Mouse (Mus musculus) liver, embryonic 12.5 days (tissue): Measurements from ENCODE around the gene Gtf3c2. TPM values are rescaled to one million over a fixed set of nuclear protein-coding genes. Genes with fewer than 3 reads are reported as not detected.
"Not testable (repeated sequence)": the region's sequence is repeated elsewhere in the genome, so short reads cannot be mapped to it uniquely, and the experiment has no call there.

Source experiments
- ATAC-seq: fragments of 200-750 bp; cut with Nextera tagmentation; 2 replicates; pipeline ENCODE4 v1.8.0; 2017; ENCODE audit warnings: moderate number of reproducible peaks, mild to moderate bottlenecking, moderate library complexity
- H3K27ac ChIP-seq: fragments of 300-500 bp; sonication (generic); 2 replicates; pipeline ENCODE4 v1.5.1; 2016; ENCODE audit warnings: mild to moderate bottlenecking
- H3K27me3 ChIP-seq: fragments of 300-500 bp; sonication (generic); replicated peaks from 2 replicates; pipeline ENCODE4 v1.6.1; 2016; ENCODE audit warnings: mild to moderate bottlenecking, moderate library complexity
- H3K36me3 ChIP-seq: fragments of 300-500 bp; sonication (generic); 2 replicates; pipeline ENCODE4 v1.6.1; 2016; ENCODE audit warnings: mild to moderate bottlenecking, moderate library complexity
- H3K4me1 ChIP-seq: fragments of 300-500 bp; sonication (generic); 2 replicates; pipeline ENCODE4 v1.6.1; 2016
- H3K4me2 ChIP-seq: fragments of 300-500 bp; sonication (generic); 2 replicates; pipeline ENCODE4 v1.6.1; 2016; ENCODE audit warnings: mild to moderate bottlenecking, moderate library complexity
- H3K4me3 ChIP-seq: fragments of 300-500 bp; sonication (generic); 2 replicates; pipeline ENCODE4 v1.5.1; 2016; ENCODE audit warnings: mild to moderate bottlenecking, moderate library complexity
- H3K9ac ChIP-seq: fragments of 300-500 bp; sonication (generic); 2 replicates; pipeline ENCODE4 v1.6.1; 2016; ENCODE audit warnings: mild to moderate bottlenecking, moderate library complexity
- H3K9me3 ChIP-seq: fragments of 300-500 bp; sonication (generic); replicated peaks from 2 replicates; pipeline ENCODE4 v1.6.1; 2016; ENCODE audit warnings: mild to moderate bottlenecking, moderate library complexity
- WGBS: fragments of 180-500 bp; shearing (Covaris S2); methylation state at CpG from one replicate; pipeline ENCODE4 v1.1.7; 2016; ENCODE audit not compliant: insufficient replicate concordance; 5-methylcytosine and 5-hydroxymethylcytosine counted together
- polyA plus RNA-seq: library from polyadenylated mRNA; unstranded; fragments of >200 nt; fragmentation: Nextera tagmentation; extraction: Ambion mirVana; gene quantifications from 2 replicates; pipeline ENCODE4 v1.2.1, GENCODE M21; 2016

Gene Gtf3c2
- polyA plus RNA-seq = 51.5 and 53.1 TPM in 2 replicates

DNA sequence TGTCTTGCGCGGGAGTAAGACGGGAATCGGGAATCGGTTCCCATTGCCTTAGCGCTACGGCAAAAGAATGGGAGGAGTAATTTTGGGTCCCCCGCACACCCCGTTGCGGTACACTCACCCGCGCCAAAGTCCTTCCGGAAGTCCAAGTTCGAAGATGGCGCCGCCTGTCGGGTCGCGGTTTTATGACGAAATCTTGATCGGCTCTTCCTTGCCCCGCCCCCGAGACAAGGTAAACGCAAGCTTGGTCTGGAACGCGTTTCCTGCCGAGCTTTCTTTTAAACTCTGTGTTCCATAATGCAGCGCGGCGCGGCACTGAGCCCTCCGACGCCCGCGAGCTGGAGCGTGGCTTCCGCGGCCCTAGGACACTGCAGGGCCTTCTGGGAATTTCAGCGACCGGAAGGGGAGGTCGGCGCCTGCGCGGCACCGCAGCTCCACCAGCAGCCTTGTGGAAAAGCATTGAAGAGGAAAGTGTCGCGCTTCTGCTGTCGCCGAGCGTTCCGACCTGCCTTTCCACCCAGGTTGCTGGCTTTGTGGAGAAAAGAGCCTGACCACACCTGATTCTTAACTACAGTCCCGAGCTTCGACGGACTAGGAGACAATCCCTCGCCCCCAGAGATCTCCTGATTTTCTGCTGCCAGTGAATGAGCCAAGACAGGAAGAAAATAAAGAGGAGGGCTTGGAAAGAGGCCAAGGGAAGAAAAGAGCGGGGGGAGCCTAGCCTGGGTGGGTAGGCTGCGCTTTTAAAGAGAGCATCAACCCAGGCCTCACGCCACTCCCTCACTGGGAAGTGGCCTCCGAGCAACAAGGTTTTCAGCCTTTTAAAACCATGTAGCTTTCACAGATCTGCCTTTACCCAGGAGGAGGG is at the start of gene Gtf3c2, which contains the start of gene Gm29609:
Gene Gtf3c2, minus strand, starts transcription at position 379 of the 865 bp plus-strand sequence.
Gene Gm29609, minus strand, starts transcription at position 146 of the 865 bp plus-strand sequence.
- Histone ChIP-seq H3K36me3 (peaks cover 25% of the 10 kb centered on the region), H3K4me3 (peak within 1 kb of the TSS; percentile 83), H3K4me2 (peak within 1 kb of the TSS; percentile 80), H3K27me3 (no peaks in the 10 kb centered on the region), H3K4me1 (peaks cover 70% of the 10 kb centered on the region), H3K9me3 (no peaks in the 10 kb centered on the region), H3K27ac (peak within 1 kb of the TSS; percentile 97), H3K9ac (peak within 1 kb of the TSS; percentile 85)
- ATAC-seq = peak; percentile 89
- 1% methylated on average over 59 of the region's 59 CpGs for WGBS

DNA sequence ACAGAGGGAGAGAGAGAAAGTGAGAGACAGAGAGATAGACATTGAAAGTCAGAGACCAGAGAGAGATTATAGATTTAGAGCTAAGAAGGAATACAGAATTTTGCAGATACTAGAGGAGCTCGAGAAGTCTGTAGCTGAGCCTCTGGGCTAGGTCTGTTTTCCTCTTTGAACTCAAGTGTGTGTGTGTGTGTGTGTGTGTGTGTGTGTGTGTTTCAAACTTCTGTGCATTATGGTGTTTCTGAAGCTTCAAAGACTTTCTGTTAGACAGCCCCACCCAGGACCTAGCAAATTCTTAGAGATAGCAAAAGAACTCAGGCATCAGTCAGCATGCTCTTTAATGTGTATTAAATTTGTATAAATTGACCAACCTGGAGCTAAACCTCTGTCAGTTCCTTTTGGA is 46.7 kb upstream of the Gtf3c2 start:
- Histone ChIP-seq H3K9ac (no peak overlapping the region), H3K9me3 (no peaks in the 10 kb centered on the region), H3K36me3 (no peaks in the 10 kb centered on the region), H3K27ac (no peak overlapping the region), H3K27me3 (no peaks in the 10 kb centered on the region), H3K4me3 (no peak overlapping the region), H3K4me1 (peaks cover 2% of the 10 kb centered on the region; the same call in 1 of the 2 replicates), H3K4me2 (no peak overlapping the region)
- ATAC-seq = no peak
- 61% methylated on average over 1 of the region's 1 CpGs for WGBS

DNA sequence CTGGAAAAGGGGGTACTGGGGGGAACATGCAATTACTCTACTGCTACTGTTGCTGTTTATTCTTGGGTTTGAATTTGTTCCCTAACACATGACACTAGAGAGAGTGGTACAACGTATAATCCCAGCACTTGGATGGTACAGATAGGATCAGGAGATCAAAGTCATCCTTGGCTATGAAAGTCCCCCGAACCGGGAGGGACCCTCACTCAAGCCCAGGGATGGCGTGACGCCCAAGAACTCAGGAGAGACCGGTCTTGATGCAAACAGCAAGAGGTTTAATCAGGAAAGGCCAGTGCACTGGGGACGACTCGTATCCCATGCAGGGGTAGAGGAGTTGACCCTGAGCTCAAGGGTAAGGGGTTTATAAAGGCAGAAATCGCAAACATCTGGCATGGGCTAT is 42.8 kb upstream of the Gtf3c2 start:
- no peak for ATAC-seq
- WGBS = 87% methylated on average over 9 of the region's 9 CpGs

DNA sequence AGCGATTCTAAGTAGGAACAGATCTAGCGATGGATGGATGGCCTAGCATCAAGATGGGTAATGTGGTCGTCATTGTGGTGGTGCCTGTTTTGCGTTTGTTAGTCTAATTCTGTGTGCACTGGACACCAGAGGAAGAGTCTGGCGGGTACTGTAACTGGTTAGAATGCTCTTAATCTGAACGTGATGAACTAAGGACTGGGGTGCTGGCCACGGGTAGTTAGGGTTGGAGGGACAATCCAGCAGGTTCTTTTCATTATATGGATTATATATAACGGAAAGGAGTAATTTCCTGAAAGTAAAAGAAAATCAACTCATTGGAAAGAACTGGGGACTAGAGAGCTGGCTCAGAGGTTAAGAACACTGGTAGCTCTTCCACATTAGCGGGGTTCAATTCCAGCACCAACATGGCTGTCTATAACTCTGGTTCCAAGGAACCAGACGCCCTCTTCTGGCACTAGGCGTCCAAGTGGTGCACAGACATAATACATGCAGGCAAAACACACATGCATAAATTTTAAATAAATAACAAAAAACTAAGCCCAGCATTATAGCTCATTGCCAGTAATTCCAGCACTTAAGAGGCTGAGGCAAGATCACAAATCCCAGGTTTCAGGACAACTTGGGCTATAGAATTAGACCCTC is 41.5 kb upstream of the Gtf3c2 start:
- Histone ChIP-seq H3K27ac (peak overlapping the region; percentile 86), H3K9ac (peak overlapping the region; percentile 99), H3K36me3 (peaks cover 2% of the 10 kb centered on the region), H3K4me3 (peak overlapping the region; percentile 99), H3K4me1 (peaks cover 39% of the 10 kb centered on the region), H3K4me2 (peak overlapping the region; percentile 91), H3K27me3 (no peaks in the 10 kb centered on the region), H3K9me3 (no peaks in the 10 kb centered on the region)
- WGBS = 12% methylated on average over 11 of the region's 11 CpGs
- ATAC-seq = no peak

More for the DNA sequence above, 42.8 kb upstream of the Gtf3c2 start:
- peaks cover 27% of the 10 kb centered on the region for H3K4me1 ChIP-seq
- H3K27ac ChIP-seq = no peak overlapping the region
- no peaks in the 10 kb centered on the region for H3K27me3 ChIP-seq
- no peak overlapping the region for H3K9ac ChIP-seq
- no peaks in the 10 kb centered on the region for H3K36me3 ChIP-seq
- no peak overlapping the region for H3K4me3 ChIP-seq
- H3K9me3 ChIP-seq = no peaks in the 10 kb centered on the region
- H3K4me2 ChIP-seq = no peak overlapping the region

DNA sequence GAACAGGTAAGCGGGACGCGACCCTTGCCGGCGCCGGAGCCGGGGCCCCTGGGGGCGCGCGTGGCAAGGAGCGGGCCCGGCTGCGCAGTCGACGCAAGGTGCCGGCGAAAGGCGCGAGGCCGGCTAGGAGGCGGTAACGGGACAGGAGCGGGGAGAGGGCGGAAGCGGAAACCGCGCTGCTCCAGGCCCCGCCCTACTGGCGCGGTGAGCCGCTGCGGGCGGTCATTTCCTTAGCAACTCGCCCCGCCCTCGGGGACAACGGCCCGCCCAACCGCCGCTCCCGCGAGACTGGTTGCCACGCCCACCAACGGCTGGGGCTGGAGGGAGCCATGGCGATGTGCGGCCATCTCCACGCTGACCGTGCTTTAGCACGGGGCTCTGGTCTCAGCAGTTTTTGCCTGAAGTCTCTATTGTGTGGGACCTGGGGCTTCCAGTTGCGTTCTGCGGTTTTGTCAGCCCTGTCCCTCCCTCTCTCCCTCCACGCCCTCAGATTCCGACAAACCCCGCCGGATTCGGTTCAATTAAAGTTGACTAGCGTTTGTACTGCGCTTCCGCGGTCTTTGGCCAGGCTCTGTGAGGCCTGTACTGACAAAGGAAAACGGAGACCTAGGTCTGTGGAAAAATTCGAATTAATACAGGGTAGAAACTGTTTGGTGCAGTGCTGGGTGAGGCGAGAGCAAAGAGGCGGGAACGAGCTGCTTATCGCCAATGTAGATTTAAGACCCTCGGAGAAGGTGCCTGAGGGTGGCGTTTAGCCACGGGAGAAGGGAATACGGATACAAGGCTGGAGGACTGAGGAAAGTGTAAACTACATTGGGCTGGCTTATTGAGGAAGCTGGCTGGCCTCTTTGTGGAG is 40.7 kb upstream of the Gtf3c2 start, which contains the start of gene Ppm1g:
Gene Ppm1g, minus strand, starts transcription at position 240 of the 856 bp plus-strand sequence.
- peak within 1 kb of the TSS; percentile 99 for H3K9ac ChIP-seq
- ATAC-seq = peak; percentile 93
- H3K4me2 ChIP-seq = peak within 1 kb of the TSS; percentile 91
- H3K27ac ChIP-seq = peak within 1 kb of the TSS; percentile 96
- H3K4me1 ChIP-seq = peaks cover 47% of the 10 kb centered on the region
- H3K4me3 ChIP-seq = peak within 1 kb of the TSS; percentile 99
- H3K36me3 ChIP-seq = peaks cover 8% of the 10 kb centered on the region
- no peaks in the 10 kb centered on the region for H3K27me3 ChIP-seq
- whole genome bisulfite sequencing = under 1% methylated on average over 70 of the region's 70 CpGs
- H3K9me3 ChIP-seq = no peaks in the 10 kb centered on the region

DNA sequence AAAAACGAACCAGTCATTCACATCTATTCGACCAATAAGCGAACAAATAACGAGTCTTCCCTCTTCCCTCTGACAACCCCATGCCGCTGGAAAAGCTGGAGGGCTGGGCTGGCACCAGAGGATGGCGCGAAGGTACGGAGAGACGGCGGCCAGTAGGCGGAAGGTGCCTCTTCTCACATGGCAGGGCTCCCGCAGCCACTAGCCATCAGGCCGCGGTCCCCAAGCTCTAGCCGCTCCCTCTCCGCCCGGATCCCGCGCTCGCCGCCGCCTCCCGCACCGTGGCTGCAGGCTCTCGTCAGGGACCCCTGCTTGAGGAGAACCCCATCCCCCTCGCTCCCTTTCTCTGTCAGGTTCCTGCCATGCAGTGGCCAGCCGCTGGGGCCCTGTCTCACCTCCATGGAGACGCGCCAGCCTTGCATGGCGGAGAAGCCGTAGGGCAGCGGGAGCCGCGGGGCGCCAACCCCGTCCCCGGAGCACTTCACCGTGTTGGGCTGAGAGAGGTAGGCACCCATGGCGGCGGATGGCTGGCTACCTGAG is 40.0 kb upstream of the Gtf3c2 start:
- peaks cover 52% of the 10 kb centered on the region for H3K4me1 ChIP-seq
- H3K36me3 ChIP-seq = peaks cover 10% of the 10 kb centered on the region
- WGBS = under 1% methylated on average over 40 of the region's 40 CpGs

DNA sequence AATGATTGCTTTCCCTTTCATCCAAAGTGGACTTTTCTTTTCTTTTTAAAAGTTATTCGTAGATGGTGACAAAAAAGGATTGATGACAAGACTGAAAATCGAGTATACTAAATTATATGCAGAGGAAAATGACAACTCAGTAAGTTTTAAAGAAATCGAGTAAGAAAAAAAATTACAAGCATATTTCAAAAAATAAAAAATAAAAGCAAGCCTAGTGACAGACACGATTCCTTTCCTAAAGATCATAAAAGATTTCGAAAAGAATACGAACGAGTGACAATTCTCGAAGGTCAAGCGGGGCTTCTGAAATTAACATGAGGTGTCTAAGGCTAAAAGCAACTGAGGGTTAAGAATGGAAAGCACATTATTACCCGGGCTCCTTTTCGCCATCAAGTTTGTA is 39.5 kb upstream of the Gtf3c2 start:
- Histone ChIP-seq H3K9ac (peak overlapping the region; percentile 99), H3K27me3 (no peaks in the 10 kb centered on the region), H3K27ac (peak overlapping the region; percentile 96), H3K4me1 (peaks cover 57% of the 10 kb centered on the region), H3K9me3 (no peaks in the 10 kb centered on the region), H3K4me3 (peak overlapping the region; percentile 99), H3K36me3 (peaks cover 11% of the 10 kb centered on the region), H3K4me2 (peak overlapping the region; percentile 91)
- ATAC-seq = no peak
- WGBS = 1% methylated on average over 11 of the region's 11 CpGs

More for the DNA sequence above, 40.0 kb upstream of the Gtf3c2 start:
- ATAC-seq = peak; percentile 48
- Histone ChIP-seq H3K9ac (peak overlapping the region; percentile 99), H3K27me3 (no peaks in the 10 kb centered on the region), H3K4me3 (peak overlapping the region; percentile 99), H3K9me3 (no peaks in the 10 kb centered on the region), H3K4me2 (peak overlapping the region; percentile 91), H3K27ac (peak overlapping the region; percentile 96)

DNA sequence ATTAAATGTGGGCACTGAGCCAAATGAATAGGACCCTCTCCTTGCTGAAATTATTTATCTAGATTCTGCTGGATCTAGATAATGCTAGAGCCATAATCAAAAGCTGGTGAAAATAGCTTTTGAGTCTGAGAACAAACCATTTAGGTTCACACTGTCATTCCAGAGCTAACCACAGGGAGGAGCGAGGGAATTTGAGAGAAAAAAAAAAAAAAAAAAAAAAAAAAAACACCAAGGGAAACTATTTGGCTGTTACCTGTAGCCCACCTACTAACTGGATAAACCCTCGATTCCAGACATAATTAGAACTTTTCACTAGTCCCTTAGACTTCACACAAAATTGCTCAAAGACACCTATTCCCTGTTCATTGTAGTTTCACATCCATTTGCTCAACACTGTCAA is 39.1 kb upstream of the Gtf3c2 start:
- Histone ChIP-seq H3K27me3 (no peaks in the 10 kb centered on the region), H3K4me1 (peaks cover 61% of the 10 kb centered on the region), H3K4me2 (peak overlapping the region; percentile 91), H3K9ac (peak overlapping the region; percentile 99), H3K9me3 (no peaks in the 10 kb centered on the region), H3K27ac (peak overlapping the region; percentile 96), H3K4me3 (peak overlapping the region; percentile 99), H3K36me3 (peaks cover 15% of the 10 kb centered on the region)
- no peak for ATAC-seq
- WGBS = 2% methylated on average over 2 of the region's 2 CpGs

DNA sequence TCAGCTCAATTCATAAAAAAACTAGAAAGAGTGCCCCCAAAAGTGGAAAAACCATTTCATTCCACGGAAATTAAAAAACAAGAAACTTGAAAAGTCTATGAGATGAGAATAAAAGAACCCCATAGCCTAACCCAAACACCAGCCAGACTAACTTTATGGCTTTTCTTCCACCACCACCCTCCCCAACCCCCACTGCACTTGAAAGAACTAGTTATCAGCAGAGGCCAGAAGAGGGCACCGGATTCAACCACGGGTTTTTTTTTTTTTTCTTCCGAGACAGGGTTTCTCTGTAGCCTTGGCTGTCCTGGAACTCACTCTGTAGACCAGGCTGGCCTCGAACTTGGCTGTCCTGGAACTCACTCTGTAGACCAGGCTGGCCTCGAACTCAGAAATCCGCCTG is 38.4 kb upstream of the Gtf3c2 start:
- peaks cover 61% of the 10 kb centered on the region for H3K4me1 ChIP-seq
- 19% methylated on average over 7 of the region's 7 CpGs for WGBS
- H3K36me3 ChIP-seq = peaks cover 19% of the 10 kb centered on the region
- no peaks in the 10 kb centered on the region for H3K27me3 ChIP-seq
- H3K4me3 ChIP-seq = peak overlapping the region; percentile 99
- no peaks in the 10 kb centered on the region for H3K9me3 ChIP-seq
- H3K4me2 ChIP-seq = peak overlapping the region; percentile 91
- peak overlapping the region; percentile 64 for H3K9ac ChIP-seq
- peak overlapping the region; percentile 96 for H3K27ac ChIP-seq
- ATAC-seq = peak; percentile 55

DNA sequence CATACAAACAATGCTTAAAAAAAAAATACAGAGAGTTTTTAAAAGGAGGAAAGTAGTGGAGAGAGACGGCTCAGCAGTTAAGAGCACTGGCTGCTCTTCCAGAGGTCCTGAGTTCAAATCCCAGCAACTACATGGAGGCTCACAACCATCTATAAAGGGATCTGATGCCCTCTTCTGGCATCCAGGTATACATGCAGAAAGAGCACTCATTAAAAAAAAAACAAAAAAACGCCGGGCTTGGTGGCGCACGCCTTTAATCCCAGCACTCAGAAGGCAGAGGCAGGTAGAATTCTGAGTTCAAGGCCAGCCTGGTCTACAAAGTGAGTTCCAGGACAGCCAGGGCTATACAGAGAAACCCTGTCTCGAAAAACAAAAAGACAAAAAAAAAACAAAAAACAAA is 36.6 kb upstream of the Gtf3c2 start:
- 66% methylated on average over 6 of the region's 6 CpGs for WGBS
- not testable (repeated sequence) for H3K27me3 ChIP-seq, H3K4me3 ChIP-seq, H3K9ac ChIP-seq, ATAC-seq, H3K9me3 ChIP-seq, H3K4me2 ChIP-seq, H3K27ac ChIP-seq
- Histone ChIP-seq H3K36me3 (peaks cover 19% of the 10 kb centered on the region), H3K4me1 (peaks cover 73% of the 10 kb centered on the region)

DNA sequence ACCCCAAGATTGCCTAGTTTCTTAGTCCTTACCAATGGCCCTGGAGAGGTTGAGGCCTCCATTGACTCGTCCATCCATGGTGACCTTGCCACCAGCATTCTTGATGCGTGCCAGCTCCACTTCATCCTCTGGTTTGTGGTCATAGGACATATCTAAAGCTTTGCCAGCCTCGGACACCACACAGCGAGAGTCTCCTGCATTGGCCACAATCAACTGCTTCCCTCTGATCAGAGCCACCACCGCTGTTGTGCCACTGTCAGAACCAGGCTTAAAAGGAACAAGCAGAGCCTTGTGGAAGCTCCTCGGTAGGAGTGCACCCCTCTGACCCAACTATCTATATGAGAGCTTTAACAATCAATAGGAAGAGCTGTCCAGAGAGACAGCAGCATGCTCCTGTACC is 24.5 kb upstream of the Gtf3c2 start:
- WGBS = 86% methylated on average over 6 of the region's 6 CpGs
- no peak for ATAC-seq

More for the DNA sequence above, 24.5 kb upstream of the Gtf3c2 start:
- Histone ChIP-seq H3K27ac (no peak overlapping the region), H3K9ac (no peak overlapping the region), H3K9me3 (peaks cover 5% of the 10 kb centered on the region), H3K27me3 (no peaks in the 10 kb centered on the region), H3K36me3 (peaks cover 80% of the 10 kb centered on the region), H3K4me2 (no peak overlapping the region), H3K4me1 (peaks cover 31% of the 10 kb centered on the region), H3K4me3 (no peak overlapping the region)
